Mouse (Mus musculus): ENCODE measurements around the gene Cenpo.

GRCm38 (mm10) chr12:4180507-4180906 lies 53.6 kb downstream of the Cenpo start:
- TF ChIP-seq EP300 (IDR thresholded peaks at IDR 0.05; ENCODE audit: low read length) (no peak), ZKSCAN1 (IDR thresholded peaks at IDR 0.05; ENCODE audit: borderline replicate concordance, low read depth, low read length) (no peak), NRF1 (IDR thresholded peaks at IDR 0.05; ENCODE audit: low read depth, low read length) (no peak), MAX (IDR thresholded peaks at IDR 0.05; ENCODE audit: low read length) (no peak), PAX5 (IDR thresholded peaks at IDR 0.05; ENCODE audit: low read length) (no peak), BHLHE40 (IDR thresholded peaks at IDR 0.05; ENCODE audit: low read depth, low read length) (no peak), TCF12 (IDR thresholded peaks at IDR 0.05; ENCODE audit: low read depth, low read length) (no peak), CHD1 (IDR thresholded peaks at IDR 0.05; ENCODE audit: low read depth, low read length) (no peak)

All from CH12.LX (cell line).